Mouse (Mus musculus) ZHBTc4 (cell line): ENCODE measurements around the gene Plcb4.
A peak's percentile ranks its signal among the peaks of the same experiment; 100 is the strongest.
"Not testable (repeated sequence)": the region's sequence is repeated elsewhere in the genome, so short reads cannot be mapped to it uniquely, and the experiment has no call there.

Source experiments
- DNase-seq: peaks from one replicate; pipeline ENCODE4 v3.0.0-alpha.2; 2011; ENCODE audit warnings: low read depth, low spot score

Gene Plcb4

DNA sequence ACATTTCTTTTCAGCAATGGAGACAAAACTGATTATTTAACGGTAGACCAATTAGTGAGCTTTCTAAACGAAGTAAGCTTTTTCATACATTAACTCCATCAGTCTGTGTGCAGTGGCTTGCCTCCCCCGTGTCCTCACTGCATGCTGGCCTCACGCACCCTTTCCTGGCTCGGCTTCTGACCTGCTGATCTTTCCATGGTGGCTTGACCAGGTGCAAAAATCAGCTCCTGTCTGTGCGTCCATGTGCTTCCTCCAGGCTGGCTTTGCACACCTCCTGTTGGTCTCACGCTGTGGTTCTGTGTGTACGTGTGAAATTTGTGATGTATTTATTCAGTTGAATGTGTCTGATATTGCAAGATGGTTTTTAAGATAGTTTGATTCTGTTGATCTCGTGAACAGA, 281.1 kb downstream of the Plcb4 start:
- no peak for DNase-seq

DNA sequence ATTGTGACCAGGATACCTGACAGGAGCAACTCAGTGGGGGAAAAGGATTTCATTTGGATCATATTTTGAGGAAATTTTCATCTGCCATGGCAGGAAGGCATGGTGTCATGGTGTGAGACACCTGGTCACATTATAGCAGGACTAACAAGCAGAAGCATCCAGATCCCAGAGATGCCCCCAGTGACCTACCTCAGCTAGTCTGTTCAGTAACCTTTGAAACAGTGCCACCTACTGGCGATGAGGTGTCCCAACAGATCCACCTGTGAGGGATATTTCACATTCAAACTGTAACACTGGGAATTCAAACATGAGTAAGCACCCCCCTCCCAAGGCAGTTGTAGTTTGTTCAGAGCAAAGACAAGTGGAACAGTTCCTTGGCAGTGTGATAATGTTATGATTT, 289.0 kb downstream of the Plcb4 start:
- peak; percentile 59 for DNase-seq

DNA sequence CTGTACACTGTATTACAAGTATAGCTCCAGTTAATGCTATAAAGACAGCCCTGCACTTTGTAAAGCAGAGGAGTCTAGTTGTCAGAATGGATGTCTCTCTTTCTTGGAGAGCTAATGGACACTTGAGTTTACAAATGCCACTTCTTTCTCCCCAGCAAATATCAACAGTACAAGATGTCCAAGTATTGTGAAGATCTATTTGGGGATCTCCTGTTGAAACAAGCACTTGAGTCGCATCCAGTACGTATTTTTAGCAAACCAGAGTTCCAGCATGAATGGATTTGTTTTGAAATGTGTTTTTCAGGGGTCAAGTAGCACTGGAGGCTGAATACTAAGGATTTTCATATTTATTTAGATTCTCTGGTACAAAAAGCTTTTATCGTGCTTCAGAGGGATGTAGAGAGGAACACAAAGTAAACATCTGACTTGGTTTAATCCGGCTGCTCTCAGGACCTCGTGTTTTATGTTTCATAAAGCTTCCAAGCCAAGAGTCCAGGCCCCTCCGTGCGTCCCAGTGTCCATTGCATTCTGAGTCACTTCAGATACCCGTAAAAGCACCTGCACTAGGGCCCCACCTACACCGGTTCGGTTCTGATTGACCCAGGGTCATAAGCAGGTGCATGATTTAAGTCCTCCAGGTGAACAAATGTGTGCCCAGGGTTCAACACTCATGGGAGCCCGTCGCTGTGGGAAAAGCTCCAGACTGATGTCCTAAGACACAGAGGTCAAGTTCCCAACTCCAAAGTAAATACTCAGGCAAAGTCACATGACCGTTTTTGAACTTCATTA, 296.1 kb downstream of the Plcb4 start:
- no peak for DNase-seq

DNA sequence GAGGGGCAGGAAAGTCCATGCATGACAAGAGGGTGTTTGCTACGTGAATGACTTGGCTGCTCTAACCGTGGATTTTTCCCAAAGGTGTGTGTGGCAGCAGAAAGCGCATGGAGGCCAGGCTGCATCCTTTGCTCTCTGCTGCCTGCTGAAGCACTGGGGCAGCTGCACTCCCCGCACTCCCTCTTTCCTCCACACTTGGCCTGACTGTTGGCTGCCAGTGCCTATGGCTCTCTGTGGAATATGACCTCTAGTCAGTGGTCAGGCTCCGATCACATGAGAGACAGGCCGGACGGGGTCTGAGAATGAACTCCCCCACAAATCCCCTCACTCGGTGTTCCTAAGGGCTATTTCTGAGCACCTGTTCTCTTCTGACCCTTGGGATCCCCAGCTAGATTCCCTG, 297.0 kb downstream of the Plcb4 start:
- DNase-seq, result no peak

DNA sequence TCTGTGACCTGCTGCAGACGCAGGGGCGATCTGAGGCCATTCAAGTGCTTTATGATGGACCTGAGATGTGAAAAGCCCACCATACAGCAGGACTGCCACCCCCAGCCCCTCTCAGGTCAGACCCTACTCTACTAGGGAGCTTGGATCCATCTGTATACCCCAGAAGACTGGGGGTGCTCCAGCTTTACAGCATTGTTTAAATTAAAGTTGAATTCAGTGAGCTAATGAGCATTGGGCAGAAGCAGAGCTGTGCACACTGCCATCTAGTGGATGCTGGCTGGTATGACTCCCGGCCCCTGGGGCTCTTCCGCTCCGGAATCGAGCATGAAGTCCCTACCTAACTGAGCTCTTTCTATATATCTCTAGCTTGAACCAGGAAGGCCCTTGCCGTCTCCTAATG, 298.9 kb downstream of the Plcb4 start:
- DNase-seq, result peak; percentile 66

DNA sequence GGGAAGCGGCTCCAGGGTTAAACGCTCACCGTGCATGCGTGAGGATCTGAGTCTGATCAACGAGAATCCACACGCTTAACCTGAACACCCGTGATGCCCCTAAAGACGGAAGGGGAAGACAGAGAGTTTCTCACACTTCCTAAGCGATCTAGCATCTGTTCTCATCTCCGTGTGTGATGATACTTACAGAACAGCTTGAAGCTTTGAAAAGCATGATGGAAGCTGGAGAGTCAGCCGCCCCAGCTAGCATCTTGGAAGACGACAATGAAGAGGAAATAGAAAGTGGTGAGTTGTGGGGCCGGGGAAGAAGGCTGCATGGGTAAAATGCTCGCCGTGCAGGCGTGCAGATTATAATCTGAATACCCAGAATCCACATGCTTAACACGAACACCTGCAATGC, 299.6 kb downstream of the Plcb4 start:
- no peak for DNase-seq

DNA sequence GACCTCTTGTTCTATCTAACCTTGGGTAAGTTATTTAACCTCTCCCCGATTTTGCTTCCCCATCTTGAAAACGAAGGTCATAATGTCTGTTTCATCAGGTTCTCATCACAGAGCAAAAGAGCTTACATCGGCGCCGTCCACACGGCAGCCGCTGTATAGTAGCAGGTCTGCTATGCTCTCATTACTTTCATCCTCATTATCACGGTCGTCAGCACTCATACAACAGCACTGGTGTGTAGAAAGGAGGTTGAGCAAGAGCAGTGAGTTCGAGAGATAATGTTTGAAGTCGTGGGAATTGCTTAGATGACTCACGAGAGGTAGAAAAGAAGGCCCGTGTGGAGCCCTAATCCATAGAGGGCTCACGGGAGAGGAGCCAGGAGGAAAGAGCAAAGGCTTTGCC, 304.3 kb downstream of the Plcb4 start:
- no peak for DNase-seq

DNA sequence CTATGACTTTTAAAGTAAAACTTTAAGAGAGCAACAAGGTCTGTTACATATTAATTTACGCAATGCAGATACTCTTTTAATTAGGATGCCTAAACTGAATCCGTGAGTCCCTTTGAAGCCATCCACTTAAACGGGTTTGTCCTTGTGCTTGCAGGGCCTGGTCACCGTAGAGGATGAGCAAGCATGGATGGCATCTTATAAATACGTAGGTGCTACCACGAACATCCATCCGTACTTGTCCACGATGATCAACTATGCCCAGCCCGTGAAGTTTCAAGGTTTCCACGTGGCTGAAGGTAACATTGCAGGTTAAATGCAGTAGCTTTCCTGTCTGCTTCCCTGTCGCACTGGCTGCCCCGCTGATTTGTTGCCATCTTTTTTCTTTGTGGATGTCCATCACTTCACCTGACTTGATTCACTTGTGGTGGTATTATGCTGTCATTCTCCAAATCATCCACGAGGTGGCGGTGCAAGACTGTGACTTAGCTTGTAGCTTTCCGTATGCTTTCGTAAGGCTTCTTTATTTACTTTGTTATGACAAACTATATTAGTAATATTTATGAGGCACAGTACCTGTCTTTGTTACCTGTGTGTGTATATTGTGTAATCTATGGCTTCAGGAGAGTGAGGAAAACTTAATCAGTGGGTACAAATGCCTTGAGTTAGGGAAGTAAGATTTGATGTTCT, 308.2 kb downstream of the Plcb4 start:
- peak; percentile 68 for DNase-seq

DNA sequence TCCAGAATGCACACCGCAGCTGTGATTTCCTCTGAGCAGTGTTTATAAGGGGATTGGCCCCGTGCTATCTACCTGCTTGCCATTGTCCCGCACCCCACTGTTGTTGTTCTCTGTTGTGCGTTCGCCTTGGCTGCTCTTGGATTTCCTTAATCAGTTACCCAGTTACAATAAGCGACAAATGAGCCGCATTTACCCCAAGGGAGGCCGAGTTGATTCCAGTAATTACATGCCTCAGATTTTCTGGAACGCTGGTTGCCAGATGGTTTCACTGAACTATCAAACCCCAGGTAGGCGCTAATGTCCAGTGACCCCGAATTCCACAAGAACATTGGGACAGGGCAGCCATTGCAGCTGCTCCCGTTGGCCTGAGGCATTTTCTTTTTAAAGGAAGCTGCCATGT, 309.3 kb downstream of the Plcb4 start:
- no peak for DNase-seq

DNA sequence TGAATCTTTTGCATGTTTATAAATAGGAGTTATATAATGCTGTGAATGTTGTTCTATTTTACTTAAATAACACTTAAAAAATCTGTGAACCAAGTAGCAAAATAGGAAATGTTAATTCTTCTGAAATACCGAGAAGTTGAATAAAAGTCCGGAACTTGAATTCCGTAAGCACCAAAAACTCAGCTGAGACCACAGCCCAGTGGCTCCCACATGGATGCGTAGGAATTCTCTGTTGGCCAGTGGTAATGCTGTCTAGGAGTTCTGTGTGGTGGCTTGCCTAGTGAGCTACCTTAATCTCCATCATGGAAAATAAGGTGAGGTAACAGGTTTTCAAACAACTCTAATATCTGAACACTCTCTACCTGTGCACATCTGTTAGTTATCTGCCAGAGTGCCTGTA, 312.1 kb downstream of the Plcb4 start:
- no peak for DNase-seq

DNA sequence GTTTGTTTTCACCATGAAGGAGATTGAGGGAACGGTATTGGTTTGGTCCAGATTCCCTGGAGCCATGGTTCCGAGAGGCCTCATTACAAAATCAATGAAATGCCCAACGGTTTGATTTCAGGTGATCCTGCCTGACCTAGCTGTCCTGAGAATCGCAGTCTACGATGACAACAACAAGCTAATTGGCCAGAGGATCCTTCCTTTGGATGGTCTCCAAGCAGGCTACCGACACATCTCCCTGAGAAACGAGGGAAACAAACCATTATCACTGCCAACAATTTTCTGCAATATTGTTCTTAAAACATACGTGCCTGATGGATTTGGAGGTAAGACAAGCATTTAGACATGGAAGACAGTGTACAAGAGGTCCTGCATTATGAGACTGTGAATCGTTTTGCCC, 317.2 kb downstream of the Plcb4 start:
- DNase-seq, result no peak

DNA sequence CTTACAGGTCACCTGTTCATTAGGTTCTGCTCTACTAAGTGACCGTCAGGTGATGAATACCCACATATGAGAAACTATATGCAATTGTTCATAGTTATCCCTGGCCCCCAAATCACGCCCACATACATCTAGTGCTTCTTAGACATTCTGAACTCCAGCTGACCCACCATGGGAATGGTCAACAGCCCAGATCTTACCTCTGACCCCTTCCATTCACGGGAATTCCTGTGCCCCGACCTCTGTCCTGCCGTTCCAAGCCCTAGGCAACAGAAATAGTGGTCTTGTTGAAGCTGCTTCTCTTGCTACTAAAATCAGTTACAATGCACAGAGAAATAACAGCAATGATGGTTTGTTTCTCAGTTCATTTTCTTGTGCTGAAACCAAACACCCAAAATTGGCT, 320.0 kb downstream of the Plcb4 start:
- DNase-seq, result no peak

DNA sequence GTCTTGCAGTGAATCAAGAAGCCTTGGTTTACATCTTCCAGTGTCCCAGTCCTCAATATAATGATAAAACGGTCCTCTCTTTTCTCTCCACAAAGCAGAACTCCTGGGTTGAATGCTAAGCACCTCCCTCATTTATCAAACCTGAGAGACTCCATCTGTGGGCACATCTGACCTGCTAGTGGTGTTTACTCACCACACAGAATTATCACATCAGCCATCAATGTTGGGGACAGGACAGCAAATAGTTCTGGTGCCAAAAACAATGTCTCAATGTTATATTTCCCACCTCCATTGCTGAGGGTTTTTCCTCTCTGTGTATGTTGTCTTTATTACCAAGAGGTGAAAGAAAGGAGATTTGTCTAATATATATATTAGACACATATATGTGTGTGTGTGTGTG, 321.6 kb downstream of the Plcb4 start:
- no peak for DNase-seq

DNA sequence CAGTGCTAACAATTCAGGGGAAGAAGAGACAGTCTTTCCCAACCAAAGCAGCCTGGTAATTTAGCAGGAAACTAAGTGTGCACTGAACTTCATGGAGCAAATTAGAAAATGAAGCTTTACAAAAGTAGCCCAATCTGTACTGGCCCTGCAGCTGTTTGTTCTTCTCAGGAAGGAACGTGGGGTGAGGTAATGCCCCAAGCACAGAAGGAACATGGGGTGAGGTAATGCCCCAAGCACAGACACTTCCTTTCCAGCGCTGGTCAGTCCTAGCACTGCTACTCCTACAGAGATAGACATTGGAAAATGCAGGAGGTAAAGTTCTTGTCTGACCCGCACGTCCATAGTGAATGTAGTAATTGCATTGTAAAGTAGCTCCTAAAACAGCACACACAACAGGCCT, 325.2 kb downstream of the Plcb4 start:
- no peak for DNase-seq

DNA sequence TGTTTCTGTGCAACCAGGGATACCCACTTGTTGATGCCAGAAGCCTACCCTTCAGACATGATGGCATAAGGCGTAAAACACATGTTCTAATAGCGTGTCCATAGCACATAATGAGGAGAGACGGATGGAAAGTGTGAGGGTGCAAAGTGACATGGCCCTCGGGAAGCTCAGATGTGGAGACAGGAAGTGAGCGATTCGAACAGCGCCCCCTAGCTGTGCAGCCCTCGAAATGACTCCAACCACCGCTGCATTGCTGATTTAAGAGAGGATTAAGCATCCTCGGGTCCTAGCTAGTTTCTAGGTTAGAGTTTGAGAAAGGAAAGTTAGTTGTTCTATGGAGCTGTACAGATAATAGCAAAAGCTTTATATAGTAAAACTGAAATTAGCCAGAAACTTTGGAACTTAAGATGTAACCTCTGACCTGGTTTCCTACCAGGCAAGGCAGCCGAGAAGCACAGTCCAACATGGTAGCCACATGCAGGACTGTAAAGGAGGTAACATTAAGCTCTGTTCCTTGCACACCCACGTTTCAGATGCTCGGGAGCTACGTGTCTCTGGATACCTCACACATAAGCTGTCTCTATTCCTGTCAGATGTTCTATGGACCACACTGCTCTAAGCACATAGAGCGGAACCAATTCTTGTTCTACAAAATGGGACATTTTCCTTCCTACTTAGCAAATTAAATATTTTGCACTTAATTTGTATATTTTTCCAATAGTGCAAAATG, 326.9 kb downstream of the Plcb4 start:
- DNase-seq, result peak; percentile 50

DNA sequence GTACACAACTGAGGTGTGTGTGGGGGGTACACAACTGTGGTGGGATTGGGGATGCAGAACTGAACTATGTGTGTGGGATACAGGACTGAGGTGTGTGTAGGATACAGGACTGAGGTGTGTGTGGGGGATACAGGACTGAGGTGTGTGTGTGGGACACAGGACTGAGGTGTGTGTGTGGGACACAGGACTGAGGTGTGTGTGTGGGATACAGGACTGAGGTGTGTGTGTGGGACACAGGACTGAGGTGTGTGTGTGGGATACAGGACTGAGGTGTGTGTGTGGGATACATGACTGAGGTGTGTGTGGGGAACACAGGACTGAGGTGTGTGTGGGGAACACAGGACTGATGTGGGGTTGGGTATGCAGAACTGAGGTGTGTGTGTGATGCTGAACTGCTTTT, 329.7 kb downstream of the Plcb4 start:
- DNase-seq, result not testable (repeated sequence)

DNA sequence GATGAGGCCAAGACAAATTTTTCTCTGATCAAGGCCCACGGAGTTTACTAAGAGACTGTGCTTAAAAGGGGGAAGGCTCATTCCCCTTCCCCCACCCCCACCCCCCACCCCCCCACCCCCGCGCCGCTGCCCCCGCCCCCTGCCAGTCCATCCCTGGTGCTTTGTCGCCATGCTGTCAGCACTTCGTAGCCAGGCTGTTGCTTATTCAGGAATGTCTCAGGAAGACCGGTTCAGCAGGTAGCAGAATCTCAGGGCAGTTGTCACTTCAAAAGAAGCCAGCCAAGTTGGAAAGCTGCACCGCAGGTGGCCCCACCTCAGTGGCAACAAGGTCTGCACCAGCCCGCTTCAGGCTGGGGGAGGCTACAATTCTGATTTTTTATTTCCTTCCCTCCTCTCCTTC, 331.9 kb downstream of the Plcb4 start:
- peak; percentile 13 for DNase-seq

DNA sequence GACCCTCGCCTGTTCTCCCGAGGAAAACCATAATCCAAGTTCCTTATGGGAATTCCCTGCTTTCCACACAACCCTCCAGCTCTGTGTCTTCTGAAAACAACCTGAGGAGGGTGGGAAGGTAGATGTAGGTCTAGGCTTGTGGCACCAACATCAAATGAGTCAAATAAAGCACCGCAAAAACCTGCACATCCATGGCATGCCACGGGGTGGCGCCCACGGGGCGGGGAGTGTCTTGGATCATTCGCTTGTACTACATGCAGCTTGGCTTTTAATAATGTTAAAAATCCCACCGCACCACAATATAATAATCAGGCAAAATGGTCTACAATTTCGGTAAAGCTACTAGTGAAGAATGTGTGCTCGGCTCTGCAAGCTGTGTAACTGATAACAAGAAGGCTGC, 334.5 kb downstream of the Plcb4 start:
- peak; percentile 34 for DNase-seq

DNA sequence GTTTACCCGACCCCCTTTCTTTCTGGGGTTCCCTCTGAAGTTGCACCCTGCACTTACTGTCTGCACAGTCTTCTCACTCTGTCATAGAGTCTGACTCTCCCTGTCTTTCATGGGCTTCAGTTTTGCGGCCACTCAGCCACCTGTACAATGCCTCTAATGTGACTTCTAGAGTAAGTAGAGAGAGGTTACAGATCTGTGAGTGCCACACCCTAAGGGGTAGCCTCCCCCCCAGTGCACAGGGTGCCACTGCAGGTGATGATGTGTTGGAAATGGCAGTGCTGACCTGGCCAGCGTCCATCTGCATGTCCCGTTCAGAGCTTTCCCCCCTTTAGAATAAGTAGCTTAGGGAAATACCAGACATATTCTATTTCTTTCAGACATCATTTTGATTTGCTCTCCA, 336.4 kb downstream of the Plcb4 start:
- no peak for DNase-seq

DNA sequence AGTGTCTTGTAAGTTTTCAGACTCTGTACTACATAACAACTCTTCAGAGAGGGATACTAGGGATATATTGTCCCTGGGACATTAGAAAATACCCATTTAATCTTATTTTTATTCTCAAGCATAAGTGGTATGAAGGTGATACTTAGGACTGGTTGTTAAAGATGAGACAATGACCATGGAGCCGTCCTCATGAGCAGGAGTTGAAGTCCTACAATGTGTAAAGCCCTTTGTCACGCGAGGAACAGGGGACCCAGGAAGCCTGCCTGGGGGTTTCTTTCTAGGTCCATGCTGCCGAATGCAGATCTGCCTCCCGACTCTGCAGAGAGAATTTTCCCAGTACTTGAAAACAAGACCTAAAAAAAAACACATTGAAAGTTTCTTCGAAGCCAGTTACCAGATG, 338.1 kb downstream of the Plcb4 start:
- no peak for DNase-seq

DNA sequence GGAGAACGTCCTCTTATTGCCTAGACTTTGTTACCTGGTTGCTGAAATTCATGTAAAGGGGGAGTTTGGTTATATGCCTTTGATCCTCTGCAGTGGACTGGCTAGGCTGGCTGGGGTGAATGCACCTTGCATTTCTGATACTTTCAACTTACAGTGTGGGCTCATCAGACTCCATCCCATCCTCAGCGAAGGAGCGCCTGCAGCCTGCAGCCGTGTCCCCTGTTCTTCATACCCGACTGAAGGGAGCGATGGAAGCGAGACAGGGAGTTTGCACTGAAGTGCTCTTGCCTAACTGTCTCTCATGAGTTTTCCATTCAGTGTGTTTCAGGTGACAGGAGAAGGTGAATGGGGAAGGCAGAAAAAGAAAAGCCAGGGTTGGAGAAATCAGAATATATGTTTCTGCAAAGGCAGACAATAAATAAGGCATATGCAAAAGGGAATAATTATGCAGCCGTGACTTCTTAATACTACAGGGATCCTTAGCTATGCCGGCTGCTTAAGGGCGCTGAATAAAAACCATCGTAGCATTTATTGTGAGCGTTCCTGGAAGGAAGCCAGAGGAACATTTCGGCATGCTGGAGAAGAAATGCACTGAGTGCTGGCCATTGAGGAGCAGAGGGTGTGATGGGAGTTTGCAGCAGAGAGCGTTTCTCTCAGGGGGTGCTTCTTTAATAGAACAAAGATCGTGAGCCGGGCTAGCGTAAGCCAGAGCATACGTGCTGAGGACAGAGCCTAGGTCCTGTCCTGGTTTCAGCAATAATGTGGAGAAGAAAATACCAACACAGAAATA, 338.7 kb downstream of the Plcb4 start:
- DNase-seq, result no peak

DNA sequence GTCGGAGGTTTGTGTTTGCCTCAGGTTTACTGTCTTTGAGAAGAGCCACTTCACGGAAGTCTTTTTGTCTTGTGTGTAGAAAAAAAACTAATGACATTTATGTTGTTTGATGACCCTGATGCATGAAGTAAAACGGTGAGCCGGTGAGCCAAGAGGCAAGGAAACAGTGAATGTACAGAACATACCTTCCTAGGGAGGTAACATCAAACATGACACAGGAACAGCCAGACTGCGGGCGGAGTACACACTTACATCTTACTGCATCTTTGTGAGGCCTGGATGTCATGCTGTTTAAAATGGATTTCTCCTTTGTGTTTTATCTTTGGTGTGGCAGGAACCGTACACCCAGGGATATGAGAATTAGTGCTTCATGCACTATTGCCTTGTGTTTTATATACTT, 340.1 kb downstream of the Plcb4 start:
- DNase-seq, result peak; percentile 6
